Mouse (Mus musculus): ENCODE measurements around the gene Tmem45a.
"Not testable (repeated sequence)": the region's sequence is repeated elsewhere in the genome, so short reads cannot be mapped to it uniquely, and the experiment has no call there.

The Tmem45a gene

DNA sequence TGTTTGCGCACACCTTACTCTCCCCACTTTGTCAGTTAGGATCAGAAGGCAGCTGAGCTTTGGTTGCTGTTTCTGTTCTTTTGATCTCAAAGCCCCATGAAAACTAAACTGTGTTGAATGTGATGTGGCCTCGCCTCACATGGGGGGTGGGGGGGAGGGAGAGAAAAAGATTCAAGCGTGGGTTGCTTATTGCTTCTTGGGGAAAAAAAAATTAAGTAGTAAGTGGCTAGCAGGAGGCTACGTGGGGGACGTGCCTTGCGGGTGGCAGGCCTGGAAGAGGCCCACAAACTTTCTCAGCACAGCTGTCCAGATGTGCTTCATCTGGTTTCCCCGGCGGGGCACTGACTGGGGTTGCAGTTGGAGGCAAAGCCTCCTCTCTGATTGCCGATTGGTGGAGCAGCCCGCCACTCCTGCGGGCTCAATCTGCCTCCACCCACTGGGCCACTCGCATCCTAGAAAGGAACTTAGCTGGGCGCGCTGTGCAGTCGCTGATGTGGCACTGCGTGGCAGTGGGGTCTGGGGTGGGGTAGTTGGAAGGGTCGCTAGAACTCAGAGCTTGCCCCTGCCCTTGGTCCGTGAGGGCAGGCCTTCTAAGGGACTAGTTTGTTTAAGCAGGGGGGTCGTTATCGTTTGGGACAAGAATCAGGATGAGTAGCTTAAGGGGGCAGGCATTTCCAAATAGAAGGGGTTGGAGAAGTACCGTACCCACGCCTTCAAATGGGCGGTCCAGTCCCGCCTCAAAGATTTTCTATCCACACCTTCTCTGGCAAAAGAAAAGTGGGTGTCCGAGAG, at the start of gene Tmem45a:
Tmem45a (minus strand) TSS at position 343 of the 792 bp plus-strand sequence.
- peak; percentile 85 for DNase-seq

DNA sequence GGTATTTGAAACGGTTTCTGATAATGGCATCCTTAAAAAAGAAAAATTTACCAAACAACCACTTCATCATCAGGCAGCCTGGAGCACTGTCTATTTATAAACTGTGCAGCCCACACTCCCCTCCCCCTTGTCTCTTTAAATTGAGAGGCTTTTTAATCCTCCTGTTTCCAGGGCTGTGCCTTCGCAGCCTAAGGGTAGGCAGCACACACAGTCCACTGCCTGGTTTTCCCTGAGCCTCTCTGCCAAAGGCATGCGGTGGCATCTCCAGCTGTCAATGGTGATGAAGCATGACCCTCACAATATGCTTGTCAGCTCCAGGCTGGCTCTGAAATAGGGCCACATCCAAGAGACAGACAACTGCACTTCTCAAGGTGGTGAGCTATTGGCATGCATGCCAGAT, 42.1 kb upstream of the Tmem45a start, which contains the start of gene Lnp1:
Lnp1 (minus strand) TSS at position 39 of the 400 bp plus-strand sequence.
- no peak for DNase-seq

DNA sequence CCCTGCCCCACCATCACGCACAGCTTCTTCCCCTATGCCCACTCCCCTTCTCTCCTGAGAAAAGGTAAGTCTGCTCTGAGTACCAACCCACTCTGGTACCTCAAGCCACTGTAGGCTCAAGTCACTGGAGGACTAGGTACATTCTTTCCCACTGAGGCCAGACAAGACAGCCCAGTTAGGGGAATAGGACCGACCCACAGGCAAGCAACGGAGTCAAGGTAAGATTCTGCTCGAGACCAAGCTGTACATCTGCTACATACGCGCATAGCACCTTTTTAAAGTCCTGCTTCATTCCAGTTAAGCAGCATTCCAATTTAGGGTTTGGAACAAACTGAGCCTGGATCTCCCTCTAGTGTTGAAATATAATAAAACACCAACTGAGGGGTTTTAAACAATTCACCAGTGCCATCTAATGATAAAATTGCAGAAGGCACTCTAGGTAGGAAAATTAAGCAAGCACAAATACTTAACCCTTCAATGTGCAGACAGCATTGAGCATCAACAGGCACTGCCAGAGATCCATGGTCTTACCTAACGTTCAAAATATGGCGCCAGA, 34.2 kb upstream of the Tmem45a start:
- peak; percentile 1 for DNase-seq

DNA sequence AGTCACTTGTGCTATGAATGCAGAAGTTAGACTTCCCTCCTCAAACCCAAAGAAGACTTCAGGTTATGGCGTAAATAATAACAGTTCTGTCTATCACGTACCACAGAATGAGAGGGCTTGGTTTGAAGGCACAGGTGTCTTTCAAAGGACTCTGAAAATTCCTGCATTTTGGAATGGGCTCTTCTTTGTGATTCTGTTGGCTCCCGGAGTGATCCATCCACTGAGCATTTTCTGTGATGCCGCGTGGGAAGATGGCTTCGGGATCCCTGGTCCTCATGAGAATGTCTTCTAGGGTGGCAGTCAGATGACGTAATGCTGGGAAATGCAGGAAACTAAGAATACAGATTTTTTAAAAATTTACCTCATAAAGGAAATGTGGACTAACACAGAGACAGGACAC, 31.3 kb upstream of the Tmem45a start:
- DNase-seq: no peak

DNA sequence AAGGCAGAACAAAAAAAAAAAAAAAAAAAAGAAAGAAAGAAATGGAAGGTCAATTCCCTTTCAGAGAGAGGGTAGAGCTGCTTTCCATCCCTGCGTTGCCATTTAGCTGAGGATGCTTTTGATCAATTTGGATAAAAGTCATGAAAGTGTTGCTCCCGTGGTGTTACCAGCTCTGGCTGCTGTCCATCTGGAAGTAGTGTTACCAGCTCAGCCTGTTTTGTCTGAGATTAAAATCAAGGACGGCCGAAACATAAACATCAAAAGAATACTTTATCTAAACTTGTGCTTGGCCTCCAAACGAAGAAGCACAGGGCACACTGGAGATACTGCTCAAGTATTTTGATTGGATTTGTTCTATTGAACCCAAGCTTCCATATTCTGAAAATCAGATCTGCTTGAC, 23.0 kb upstream of the Tmem45a start:
- no peak for DNase-seq

DNA sequence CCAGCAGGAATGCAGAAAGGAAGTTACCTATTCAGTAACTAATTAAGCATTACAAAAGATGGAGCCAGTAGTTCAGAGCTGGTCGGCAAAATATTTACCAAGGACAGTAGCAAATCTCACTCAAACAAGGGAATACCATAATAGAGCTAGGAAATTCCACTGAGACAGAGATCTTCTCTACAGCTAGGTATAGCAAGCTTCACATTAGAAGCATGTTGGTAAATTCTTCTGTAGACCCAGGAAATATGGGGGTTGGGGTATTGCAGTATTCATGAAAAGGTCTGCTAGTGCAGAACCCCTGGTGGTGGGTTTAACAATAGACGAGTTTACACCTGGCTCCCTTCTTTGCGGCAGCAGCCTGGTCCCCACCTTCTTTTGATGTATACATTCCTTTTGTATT, 16.2 kb upstream of the Tmem45a start:
- DNase-seq: not testable (repeated sequence)

DNA sequence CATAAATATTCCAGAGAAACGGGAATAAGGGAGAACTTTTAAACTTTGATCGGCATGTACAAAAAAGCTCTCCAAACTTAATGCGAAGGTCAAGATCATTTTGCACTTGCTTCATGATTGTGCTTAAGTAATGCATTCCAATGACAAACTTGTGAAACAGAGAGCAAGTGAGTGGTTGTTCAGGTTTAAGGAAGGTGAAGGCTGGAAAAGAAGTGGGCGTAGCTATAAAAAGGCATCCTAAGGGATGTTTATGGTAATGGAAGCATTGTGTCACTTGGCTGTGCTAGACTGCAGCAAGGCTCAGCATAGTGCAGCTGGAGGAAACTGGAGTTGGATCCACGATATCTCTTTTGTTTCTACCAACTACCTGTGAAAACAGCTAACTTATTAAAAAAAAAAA, 5.6 kb upstream of the Tmem45a start:
- DNase-seq: no peak

DNA sequence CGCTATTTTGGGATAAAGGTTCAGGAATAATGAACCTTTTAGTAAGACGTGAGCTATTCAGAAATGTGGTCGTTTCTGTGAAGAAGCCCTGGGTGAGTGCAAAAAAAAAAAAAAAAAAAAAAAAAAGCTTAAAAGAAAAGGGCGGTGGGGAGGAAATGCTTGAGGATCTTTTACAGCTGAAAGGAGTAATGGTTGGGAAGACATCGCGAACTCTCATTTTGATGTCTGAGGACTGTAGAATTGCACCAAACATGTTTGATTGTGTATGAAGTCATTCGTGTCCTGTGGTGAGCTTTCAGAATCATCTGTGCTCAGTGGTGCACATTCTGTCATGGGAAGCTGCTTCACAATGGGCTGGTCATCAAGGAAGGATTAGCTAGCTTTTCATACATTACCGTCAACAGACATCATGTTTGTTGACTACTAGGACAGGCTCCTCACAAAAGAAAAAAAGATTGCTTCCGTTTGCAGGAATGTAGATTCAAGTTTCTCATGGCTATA, 700 bp upstream of the Tmem45a start:
- no peak for DNase-seq

DNA sequence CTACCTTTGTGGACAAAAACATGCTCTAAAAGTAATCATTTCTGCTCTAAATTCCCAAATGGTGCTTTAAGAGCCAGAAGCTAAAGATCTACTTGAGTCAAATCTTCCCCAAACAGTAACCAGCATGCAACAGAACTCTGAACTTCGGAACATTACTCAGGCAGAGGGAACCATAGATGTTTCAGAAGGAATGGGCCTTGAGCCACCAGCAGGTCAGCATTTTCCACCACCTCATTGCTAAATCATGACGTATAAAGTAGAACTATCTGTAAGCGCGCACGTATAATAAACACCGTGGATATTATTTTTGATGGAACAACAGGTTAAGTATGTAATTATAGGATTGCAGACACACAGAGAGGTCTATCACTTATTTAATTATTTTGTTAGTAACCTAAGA, 1.2 kb downstream of the Tmem45a start:
- peak; percentile 35 for DNase-seq

DNA sequence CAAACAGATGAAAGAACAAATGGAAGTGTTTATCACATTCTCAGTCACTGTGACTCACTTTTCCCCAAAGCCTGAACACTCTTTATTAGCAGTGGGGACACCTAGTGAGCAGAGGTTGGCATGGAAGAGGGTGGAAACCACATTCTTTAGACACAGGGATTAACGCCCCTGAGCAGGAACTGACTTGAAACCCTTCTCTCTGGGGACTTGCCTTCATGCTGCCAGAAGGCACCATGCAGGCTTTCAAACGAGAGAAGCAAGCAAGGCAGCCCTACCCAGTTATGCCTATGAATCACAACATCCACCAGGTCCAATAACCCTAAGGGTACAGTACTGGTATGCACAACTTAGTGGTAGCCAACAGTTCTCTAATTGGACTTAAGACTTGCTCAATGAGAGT, 12.6 kb downstream of the Tmem45a start:
- no peak for DNase-seq

DNA sequence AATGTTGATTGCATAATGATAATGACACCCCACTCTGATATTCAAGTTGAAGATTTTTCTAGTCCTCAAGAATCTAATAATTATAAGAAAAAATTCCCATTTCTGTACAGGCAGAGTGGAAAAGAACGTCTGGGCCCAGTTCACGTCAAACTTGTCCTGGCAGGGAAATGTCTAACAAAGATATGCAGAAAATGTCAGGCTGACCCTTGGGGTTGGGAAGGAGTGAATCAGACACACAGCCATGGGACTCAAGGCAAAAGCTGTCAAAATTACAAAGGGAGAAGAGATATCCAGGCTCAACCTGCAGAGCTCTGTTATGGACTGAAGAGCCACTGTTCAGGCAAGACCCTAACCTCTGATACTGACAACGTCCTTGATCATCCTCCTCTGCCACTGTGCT, 15.5 kb downstream of the Tmem45a start:
- DNase-seq: no peak

DNA sequence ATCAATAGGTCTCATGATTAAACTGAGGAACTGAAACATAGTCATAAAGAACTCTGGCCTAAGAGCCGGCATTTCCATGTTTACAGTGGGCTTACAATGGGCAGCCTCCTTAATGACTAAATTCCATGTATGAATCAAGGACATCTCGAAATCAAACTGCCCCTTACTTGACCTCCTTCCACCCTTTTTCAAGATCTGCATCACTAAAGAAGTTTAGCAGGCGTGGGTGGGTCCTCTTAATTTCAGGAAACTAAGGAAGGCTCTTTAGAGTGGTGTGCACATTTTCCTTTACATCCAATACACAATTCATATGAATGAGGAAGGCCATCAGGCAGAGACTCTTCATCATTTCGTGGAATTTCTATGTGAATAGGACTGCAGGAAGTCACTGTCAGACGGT, 17.6 kb downstream of the Tmem45a start:
- DNase-seq: no peak

DNA sequence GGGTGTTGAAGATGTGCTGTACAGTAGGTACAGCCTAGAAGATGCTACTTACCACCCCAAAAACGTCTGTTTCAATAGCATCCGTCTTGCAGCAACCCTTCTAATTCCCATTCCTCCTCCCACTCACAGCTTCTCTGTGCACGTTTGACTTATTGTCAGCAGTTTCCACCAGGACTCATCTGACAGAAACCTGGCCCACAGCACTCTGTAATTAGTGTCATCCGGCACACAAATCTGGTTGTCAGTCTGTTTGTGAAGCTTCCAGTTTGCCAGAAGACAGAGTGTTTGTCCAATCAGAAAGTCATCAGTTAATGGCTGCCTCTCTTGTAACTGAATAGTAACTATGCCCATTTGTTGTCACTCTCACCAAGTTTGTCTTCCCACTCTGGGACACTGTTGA, 18.4 kb downstream of the Tmem45a start:
- no peak for DNase-seq

DNA sequence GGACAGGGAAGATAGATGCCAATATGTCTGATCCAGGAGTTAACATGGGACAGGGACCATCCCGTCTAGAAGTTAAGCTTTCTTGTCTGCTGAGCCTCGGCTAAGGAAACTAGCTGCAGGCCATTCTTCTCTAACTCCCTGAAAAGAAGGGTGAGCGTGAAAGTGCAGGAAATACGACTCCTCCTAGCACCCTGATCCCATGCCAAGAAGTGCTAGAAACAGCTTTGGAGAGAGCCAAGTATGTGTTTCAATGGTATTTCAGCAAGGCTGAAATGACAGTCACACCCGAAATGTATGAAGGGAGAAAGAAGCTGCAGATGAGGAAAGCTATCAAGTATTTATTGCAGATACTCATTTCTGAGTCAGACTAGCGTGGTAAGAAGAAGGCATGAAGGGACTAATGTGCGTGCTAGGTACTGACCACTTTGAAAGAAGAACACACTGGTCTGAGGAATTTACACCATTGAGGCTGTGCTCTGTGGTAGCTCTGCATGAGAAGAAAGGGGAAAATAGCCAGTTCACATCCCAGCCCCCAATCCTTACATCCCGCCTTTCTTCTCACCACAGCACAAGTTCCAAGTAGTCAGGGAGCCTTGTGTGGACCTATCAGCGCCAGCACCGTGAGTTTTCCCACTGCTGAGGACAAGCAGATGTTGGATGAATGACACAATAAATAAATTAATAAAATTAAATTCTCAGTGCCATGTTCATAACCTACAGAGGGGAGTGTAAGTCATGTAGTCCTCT, 33.0 kb downstream of the Tmem45a start:
- peak; percentile 54 for DNase-seq

DNA sequence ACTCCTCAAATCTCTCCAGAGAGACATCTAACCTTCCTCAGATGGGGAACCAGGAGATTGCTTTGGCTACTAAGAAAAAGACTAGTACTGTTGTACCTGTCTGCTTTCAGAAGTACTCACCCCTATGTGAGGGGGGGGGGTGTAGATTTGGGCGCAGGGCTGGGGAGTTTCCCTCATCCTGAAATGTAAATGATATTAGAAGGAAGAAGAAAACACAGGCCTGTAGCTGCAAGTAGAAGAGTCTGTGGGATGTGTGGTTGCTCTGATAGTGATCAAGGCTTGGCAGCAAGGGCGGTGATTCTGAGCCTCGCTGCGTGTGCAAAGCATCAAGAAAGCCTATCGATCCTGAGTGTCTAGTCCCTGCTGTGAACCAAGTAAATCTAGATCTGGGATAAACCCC, 43.0 kb downstream of the Tmem45a start:
- DNase-seq: no peak

DNA sequence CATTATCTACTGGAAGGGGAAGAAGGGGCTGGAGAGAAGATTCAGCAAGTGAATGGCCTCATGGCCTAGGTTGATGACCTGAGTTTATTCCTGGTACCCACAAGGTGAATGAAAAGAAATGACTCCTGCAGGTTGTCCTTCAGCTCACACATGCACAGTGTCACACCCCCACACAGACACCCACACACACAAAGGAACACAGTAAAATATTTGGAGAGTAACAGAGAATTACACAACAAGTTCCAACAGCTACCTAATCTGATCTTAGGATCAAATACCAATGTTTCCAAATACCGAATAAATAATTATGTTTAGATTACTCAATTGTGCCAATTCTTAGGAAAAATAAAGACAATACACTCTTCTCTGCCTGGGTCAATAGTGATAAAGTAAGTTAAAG, 52.7 kb downstream of the Tmem45a start:
- DNase-seq: no peak

DNA sequence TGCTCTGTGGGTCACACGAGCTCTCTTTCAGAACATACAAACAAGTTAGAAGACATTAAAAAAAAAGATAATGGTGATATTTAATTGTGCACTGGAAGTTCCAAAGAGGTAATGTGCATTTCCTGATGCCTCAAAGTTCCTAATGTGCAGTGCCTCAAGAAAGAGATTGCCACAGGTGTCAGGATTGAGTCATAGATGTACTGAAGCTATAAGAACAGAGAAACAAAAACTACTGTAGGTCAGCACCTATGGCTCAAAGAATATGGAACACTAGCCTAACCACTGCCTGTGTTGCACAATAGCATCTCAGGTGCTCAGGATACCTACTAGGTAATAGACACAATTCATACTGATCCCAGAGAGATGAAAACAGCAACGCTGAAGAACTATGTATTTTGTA, 54.0 kb downstream of the Tmem45a start:
- DNase-seq: no peak

DNA sequence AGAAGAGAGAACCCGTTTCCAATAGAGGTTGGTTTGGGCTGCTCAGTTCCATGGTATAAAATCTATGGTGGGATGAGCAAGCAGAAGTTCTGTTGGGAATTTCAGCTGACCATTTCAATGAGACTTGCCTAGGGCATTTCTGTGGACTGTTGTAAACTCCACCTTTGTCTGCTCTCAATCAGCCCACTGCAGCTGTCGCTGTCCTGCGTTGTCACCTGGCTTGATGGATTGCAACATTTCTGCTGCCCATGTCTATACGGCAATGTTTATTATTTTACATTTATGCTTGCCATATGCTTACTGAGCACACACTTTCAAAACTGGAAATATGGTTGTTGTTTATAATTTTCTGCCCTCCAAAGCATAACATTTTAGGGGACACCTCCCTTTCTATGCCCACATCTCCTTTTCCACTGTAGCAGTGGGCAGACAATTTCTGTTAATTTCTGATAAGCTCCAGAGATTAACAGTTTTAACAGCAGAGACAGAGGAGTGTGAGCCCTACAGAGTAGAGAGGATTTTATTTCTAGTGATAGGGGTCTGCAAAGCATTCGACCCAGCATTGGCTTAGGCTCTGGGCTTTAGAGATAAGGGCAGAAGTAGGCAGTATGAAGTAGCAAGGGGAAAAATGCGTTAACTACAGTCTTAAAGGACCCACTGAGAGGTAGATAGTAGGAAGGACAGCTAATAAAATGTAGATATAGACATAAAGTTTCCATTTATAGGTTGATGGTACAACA, 84.4 kb downstream of the Tmem45a start:
- DNase-seq: no peak

DNA sequence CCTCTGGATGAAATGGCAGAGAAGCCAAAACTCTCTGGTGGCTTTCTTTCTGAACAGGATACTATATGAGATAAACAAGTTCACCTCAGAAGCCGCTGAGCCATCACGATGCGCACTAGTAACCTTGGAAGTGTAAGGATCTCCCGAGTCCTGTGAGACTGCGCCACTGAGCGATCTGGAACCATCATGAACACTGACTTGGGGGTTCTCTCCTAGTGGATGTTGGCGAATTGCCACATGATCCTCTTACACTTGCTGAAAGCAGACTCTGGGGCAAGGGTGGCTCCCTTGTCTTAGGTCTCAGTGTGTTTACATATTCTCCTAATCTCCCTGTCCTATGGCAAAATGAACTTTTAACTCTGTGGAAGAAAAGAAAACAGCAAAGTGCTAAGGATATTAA, 85.0 kb downstream of the Tmem45a start:
- no peak for DNase-seq

DNA sequence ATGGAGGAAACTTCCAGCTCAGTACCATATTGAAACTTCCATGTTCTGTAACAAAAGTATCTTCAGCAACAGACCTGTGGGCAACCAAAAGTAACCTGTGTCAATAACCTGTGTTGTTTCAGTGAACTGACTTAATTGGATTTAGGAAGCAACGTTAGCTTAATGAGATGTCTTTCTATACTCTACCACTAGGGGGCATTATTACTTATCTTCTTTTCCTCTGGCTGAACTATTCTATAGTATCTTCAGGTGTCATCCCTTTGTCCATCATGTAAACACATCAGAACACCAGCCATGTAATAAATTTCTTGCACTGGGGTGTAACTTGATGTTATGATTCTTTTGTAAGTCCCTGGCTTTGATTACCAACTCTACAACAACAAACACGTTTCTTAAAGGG, 85.5 kb downstream of the Tmem45a start:
- no peak for DNase-seq

DNA sequence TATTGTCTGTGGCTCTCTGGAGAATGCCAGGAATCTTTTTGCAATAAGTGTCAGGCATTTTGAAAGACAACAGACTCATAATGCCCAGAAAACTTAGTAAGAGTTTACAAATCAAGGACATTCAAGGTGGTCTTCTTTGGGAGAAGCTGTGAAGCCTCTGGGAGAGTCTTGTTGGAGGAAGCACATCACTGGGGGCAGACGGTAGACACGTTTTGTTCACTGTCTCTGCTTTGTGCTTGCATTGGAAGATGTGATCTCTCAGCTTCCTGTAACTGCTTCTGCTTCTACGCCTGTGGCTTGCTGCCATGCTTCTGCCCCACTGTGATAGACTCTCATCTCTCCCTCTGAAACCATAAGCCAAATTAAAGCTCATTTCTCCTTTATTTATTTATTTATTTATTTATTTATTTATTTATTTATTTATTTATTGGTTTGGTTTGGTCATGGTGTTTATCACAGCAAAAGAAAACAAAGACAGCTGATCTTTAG, 86.4 kb downstream of the Tmem45a start:
- DNase-seq: no peak

DNA sequence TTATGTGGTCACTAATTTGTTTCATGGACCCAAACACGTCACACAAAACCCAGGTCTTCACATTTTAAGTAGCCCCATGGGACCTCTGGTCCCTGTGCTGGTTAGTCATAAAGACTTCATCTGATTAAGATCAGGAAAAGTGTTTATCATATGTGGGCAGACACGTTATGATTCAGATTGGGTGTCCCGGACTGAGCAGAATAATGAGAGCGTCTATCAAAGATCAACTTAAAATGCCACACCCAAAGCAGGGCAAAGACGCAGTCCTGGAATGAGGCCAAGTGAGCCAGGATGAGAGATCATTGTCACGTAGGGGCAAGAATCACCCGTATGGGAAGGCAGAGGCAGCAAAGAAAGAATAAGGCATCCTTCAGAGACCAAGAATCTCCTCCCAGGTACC, 87.1 kb downstream of the Tmem45a start:
- DNase-seq: peak; percentile 5
